Mouse (Mus musculus) layer of hippocampus, adult 2 months (tissue): ENCODE results near the gene D330045A20Rik. TPM values are rescaled to one million over a fixed set of nuclear protein-coding genes. Genes with fewer than 3 reads are reported as not detected.
A peak's percentile ranks its signal among the peaks of the same experiment; 100 is the strongest.
"Not testable (repeated sequence)": the region's sequence is repeated elsewhere in the genome, so short reads cannot be mapped to it uniquely, and the experiment has no call there.

Experiments used
- DNase-seq, 2 experiments: peaks; one replicate each; pipeline ENCODE4 v3.0.0; 2022; ENCODE audit warnings: low spot score in 2 of 2
- H3K27ac ChIP-seq: fragments of 200-600 bp; 2 replicates; pipeline ENCODE4 v1.8.1; 2022
- H3K4me3 ChIP-seq: fragments of 200-600 bp; 2 replicates; pipeline ENCODE4 v1.8.1; 2022; ENCODE audit warnings: mild to moderate bottlenecking
- CTCF ChIP-seq: fragments of 200-600 bp; conservative IDR thresholded peaks from 2 replicates; pipeline ENCODE4 v1.8.1; 2022; ENCODE audit warnings: antibody characterized with exemption, mild to moderate bottlenecking, moderate library complexity
- total RNA-seq, 2 experiments: library from RNA; stranded (reverse); gene quantifications; 2 replicates each; pipeline ENCODE4 v1.2.3; 2021

D330045A20Rik gene
- total RNA-seq, 2 experiments from 2014 or later, result 0.18 to 0.22 TPM

- no peak overlapping the region for H3K27ac ChIP-seq
- no peak for TF ChIP-seq CTCF
- no peak overlapping the region for H3K4me3 ChIP-seq
- DNase-seq, result no peak
These were observed 52.1 kb downstream of the D330045A20Rik start for GRCm38 (mm10) chrX:139532293-139532692.

DNA sequence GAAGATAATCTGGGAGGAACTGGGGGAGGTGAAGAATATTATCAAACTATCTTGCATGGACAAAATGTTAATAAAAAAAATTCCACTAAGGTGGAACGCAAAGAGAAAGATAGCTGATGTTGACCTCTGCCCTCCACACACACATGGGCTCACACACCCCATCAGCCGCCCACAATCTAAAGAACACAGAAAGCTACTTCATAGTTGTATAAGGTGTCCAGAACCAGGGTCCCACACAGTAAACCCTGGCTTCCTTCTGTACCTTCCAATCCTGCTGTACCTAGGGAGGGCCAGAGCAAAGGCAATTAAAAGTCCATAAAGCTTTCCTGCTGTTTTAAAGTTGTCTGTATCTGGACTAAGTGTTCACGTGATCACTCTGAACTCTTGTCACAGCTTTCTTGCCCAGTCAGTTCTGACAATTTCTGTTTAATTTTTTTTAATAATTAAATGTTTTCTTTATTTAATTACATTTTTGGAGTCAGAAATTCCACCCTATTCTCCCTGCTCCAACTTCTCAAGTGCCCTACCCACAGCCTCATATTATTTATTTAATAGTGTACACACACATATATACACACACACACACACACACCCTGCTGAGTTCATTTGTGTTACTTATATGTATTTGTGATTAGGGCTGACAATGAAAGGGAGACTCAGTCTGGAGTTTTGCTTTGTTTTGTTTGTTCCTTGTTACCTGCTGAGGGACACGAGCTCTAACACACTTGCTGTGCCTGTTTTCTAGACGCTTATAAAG lies 57.7 kb downstream of the D330045A20Rik start:
- no peak for DNase-seq
- TF ChIP-seq CTCF, result no peak
- Histone ChIP-seq H3K4me3 (no peak overlapping the region), H3K27ac (no peak overlapping the region)

DNA sequence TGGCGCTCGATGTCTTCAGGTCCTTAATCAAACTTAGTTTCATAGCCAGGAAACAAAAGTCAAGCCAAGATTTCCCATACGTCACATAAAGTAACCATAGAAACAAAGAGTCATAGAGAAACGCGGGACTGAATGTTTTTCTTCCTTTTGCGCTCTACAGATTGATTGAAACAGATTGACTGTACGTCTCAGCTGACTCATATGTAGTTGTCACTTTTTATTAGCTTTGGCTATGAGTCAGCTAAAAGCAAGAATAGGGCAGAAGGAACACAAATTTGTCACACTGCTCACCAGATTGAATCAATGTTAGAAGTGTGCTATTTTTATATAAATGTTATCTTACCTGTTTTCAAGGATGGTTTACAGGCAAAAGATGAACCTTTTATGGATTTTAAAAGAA lies 63.6 kb downstream of the D330045A20Rik start:
- Histone ChIP-seq H3K4me3 (no peak overlapping the region), H3K27ac (no peak overlapping the region)
- peak in 1 of 2 experiments; percentile 8 for DNase-seq
- no peak for TF ChIP-seq CTCF

DNA sequence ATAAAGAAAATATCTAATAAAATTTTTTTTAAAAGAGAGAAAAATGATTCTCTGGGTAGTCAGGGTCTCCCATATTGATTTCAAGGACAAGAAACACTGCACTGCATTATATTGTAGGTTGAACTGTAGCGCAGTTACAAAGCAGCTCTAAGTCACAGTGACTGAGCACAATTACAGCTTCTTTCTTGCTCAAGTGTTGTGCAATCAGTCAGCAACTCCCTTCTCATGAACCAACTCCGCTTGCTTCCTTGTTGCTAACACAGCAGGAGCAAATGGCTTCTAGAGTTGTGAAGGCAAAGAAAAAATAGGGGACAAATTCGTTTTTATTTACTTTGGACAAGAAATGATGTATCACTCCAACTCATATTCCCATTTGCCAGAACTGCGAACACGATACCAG lies 70.3 kb downstream of the D330045A20Rik start:
- no peak overlapping the region for H3K27ac ChIP-seq
- TF ChIP-seq CTCF, result no peak
- no peak for DNase-seq
- no peak overlapping the region for H3K4me3 ChIP-seq

DNA sequence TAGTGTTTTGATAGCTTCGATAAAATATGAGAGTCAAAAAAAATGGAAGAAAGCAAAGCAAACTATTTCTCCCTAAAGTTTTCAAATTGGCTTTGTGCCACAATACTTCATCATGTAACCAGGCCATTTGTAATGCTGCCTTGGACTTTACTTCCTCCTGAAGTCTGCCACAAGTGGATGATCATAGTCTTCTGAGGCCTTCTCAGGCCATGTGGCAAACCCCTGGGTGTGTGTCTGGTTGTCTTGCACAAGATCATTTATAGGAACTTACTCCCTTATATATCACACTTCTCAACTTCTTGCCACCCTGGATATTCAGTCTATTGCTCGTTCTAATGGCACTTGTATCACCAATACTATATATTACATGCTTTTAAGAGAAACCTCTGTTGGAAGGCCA lies 71.9 kb downstream of the D330045A20Rik start:
- DNase-seq, result no peak
- TF ChIP-seq CTCF, result no peak
- no peak overlapping the region for H3K27ac ChIP-seq
- no peak overlapping the region for H3K4me3 ChIP-seq

DNA sequence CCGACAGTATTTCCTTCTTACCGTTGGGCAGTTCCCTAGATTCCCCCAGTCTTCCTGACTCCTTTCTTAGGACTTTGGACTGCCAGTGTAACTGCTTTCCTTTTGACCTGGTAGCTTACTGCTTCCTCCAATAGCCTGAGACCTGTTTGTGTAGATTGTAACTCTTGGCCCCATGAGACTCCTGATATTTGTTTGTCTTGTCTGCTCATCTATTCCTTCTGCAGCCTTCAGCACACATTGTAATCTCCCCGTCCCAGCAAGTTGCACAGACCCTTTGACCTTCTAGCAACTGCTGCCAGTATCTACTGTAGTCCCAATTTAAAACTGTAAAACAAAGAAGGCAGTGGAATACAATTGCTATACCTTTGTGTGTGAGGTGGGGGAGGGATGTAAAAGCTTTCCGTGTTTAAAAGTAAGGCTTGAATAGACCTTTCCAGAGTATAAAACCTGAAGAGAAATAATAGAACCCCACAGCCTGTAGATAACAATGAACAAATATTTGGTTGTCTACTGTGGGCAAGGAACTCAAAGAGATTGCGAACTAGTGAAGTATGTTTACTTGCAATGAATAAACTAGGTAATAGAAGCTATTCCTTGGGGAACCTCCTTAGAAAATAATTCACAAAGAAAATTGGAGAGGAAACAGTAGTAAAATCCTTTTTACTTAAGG lies 82.2 kb downstream of the D330045A20Rik start:
- no peak for TF ChIP-seq CTCF
- no peak for DNase-seq
- Histone ChIP-seq H3K4me3 (no peak overlapping the region), H3K27ac (no peak overlapping the region)

- DNase-seq, result no peak
- H3K27ac ChIP-seq, result no peak within 1 kb of the TSS
- H3K4me3 ChIP-seq, result no peak within 1 kb of the TSS
- no peak for TF ChIP-seq CTCF
These were observed 82.8 kb downstream of the D330045A20Rik start, which contains the start of gene Rnf128 for GRCm38 (mm10) chrX:139562925-139563461. Gene Rnf128 (plus strand): TSS chrX:139563316.

DNA sequence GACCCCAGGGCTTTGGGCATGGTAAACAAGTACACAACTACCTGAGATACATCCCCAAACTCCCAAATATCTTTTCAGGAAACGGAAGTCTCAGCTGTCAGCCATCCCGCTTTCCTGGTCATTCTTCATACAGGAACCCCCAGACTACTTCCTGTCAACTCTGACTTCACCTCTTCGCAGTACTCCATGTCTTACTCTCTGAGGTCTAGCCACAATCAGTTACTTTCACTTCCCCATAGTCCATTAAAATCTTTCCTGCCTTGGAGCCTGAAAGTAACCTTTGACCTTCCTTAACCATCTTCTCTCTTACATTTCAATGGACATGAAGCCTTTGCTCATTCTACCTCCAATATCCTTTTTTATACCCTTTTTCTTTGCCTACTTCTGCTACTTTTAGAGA lies 89.9 kb downstream of the D330045A20Rik start:
- DNase-seq, result no peak
- no peak overlapping the region for H3K27ac ChIP-seq
- TF ChIP-seq CTCF, result no peak
- no peak overlapping the region for H3K4me3 ChIP-seq

- Histone ChIP-seq H3K4me3 (no peak overlapping the region), H3K27ac (no peak overlapping the region)
- TF ChIP-seq CTCF, result no peak
- no peak for DNase-seq
These were observed 98.6 kb downstream of the D330045A20Rik start for GRCm38 (mm10) chrX:139578649-139579278.

DNA sequence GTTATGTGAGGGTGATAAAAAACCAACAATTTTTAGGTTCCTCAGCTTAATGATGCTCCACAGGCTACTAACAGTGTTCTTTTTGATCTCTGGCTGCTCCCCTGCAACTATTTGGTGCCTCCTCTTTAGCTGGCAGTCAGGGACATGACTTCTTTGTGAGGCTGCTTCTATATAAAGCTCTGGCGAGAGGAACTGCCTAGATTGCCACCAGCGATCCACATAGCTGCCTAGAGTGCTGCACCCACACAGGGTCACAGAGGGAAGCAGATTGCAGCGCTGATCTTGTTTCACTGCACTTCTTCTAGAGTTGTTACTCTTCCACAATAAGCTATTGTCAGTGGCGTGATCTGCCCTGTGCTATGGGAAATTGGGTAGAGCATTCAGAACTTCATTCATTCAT lies 103.4 kb downstream of the D330045A20Rik start:
- no peak overlapping the region for H3K27ac ChIP-seq
- H3K4me3 ChIP-seq, result no peak overlapping the region
- TF ChIP-seq CTCF, result no peak
- DNase-seq, result no peak

DNA sequence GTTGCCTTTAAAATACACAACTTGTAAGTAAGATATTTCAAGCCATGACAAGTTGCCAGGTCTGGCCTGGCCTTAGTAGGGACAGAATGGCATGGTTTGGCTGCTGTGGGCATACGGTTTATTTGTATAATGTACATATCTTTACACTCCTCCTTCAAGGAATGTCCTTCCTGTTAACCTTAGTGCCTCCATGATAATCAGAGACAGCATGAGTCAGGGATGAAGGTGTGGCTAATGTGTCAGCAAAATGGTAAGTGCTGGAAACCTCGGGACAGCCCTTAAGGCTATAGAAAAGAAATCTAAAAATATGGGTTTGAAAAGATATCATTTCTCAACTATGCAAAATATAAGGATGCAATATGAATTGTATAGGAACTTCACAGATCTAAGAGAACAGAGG lies 106.5 kb downstream of the D330045A20Rik start:
- not testable (repeated sequence) for DNase-seq, H3K4me3 ChIP-seq, H3K27ac ChIP-seq

DNA sequence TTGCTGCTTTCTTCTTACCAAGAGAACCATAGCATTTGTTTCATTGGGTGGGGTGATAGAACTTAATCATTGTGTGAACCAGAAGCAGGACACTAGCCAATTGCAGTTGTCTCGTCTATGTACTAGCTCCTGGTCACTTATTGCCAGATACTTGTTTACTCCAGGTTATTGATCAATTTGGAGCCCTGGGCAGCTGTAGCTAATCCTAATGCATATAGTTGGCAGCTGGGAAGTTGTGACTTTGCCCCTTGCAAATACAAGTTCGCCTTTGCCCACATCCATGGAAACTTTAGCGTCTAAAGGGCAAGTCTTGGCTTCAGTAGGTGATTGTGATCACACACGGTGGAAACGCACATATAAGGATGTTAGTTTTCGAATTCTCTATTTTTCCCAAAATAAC lies 116.2 kb downstream of the D330045A20Rik start:
- Histone ChIP-seq H3K27ac (no peak overlapping the region), H3K4me3 (no peak overlapping the region)
- no peak for TF ChIP-seq CTCF
- no peak for DNase-seq

Other genes starting within 250 kb of the D330045A20Rik start
- not detected for gene Trap1a, start 146.7 kb upstream of the D330045A20Rik start, total RNA-seq
- 10 to 100 TPM; 30.4 to 30.7 TPM for gene Rnf128, start 82.9 kb downstream of the D330045A20Rik start, total RNA-seq
- gene Tbc1d8b, start 204.6 kb downstream of the D330045A20Rik start, total RNA-seq, result 10 to 100 TPM in 1 of 2 experiments, 1 to 10 TPM in 1; 9.8 to 13.9 TPM
- not detected for gene Gm15013, start 234.1 kb downstream of the D330045A20Rik start, total RNA-seq